Mouse (Mus musculus): ENCODE results near the gene Fkbp5. TPM values are rescaled to one million over a fixed set of nuclear protein-coding genes. Genes with fewer than 3 reads are reported as not detected.

Fkbp5 gene
- polyA plus RNA-seq, 1 experiment = 185 TPM

- Histone ChIP-seq H3K27ac (ENCODE audit: insufficient read depth, low read depth, low read length) (no peak overlapping the region), H3K4me1 (ENCODE audit: control insufficient read depth, insufficient read depth, low read length) (no peaks in the 10 kb centered on the region), H3K4me3 (ENCODE audit: insufficient read depth, low read depth, low read length) (no peak overlapping the region)
- 75% methylated on average over 2 of the region's 2 CpGs for WGBS
- TF ChIP-seq POLR2A (IDR thresholded peaks at IDR 0.05; ENCODE audit: insufficient read depth, low read depth, low read length) (no peak), CTCF (IDR thresholded peaks at IDR 0.05; ENCODE audit: insufficient read depth, low read depth, low read length) (no peak)
Measured at GRCm38 (mm10) chr17:28499190-28499589, 18.1 kb downstream of the Fkbp5 start.

GRCm38 (mm10) chr17:28495832-28496231 lies 21.5 kb downstream of the Fkbp5 start:
- no peak overlapping the region for H3K27ac ChIP-seq (ENCODE audit: insufficient read depth, low read depth, low read length)
- WGBS = 92% methylated on average over 8 of the region's 8 CpGs
- no peak for TF ChIP-seq POLR2A (IDR thresholded peaks at IDR 0.05; ENCODE audit: insufficient read depth, low read depth, low read length)
- no peak for TF ChIP-seq CTCF (IDR thresholded peaks at IDR 0.05; ENCODE audit: insufficient read depth, low read depth, low read length)
- H3K4me3 ChIP-seq (ENCODE audit: insufficient read depth, low read depth, low read length) = no peak overlapping the region
- 0 out of 2 replicates have a peak, but pooled peaks cover 5% of the 10 kb centered on the region for H3K4me1 ChIP-seq (ENCODE audit: control insufficient read depth, insufficient read depth, low read length)

- no peak overlapping the region for H3K27ac ChIP-seq (ENCODE audit: insufficient read depth, low read depth, low read length)
- no peak for TF ChIP-seq POLR2A (IDR thresholded peaks at IDR 0.05; ENCODE audit: insufficient read depth, low read depth, low read length)
- TF ChIP-seq CTCF (IDR thresholded peaks at IDR 0.05; ENCODE audit: insufficient read depth, low read depth, low read length) = no peak
- 72% methylated on average over 14 of the region's 14 CpGs for WGBS
Measured at GRCm38 (mm10) chr17:28491035-28491770, 26.1 kb downstream of the Fkbp5 start.

GRCm38 (mm10) chr17:28488258-28489013 lies 28.9 kb downstream of the Fkbp5 start:
- H3K4me3 ChIP-seq (ENCODE audit: insufficient read depth, low read depth, low read length) = no peak overlapping the region
- 73% methylated on average over 7 of the region's 7 CpGs for WGBS
- TF ChIP-seq POLR2A (IDR thresholded peaks at IDR 0.05; ENCODE audit: insufficient read depth, low read depth, low read length) (no peak), CTCF (IDR thresholded peaks at IDR 0.05; ENCODE audit: insufficient read depth, low read depth, low read length) (no peak)
- H3K27ac ChIP-seq (ENCODE audit: insufficient read depth, low read depth, low read length) = no peak overlapping the region
- H3K4me1 ChIP-seq (ENCODE audit: control insufficient read depth, insufficient read depth, low read length) = peaks cover 17% of the 10 kb centered on the region

More at GRCm38 (mm10) chr17:28491035-28491770, 26.1 kb downstream of the Fkbp5 start:
- peaks cover 8% of the 10 kb centered on the region for H3K4me1 ChIP-seq (ENCODE audit: control insufficient read depth, insufficient read depth, low read length)
- H3K4me3 ChIP-seq (ENCODE audit: insufficient read depth, low read depth, low read length) = no peak overlapping the region

GRCm38 (mm10) chr17:28487584-28488257 lies 29.6 kb downstream of the Fkbp5 start:
- Histone ChIP-seq H3K4me1 (ENCODE audit: control insufficient read depth, insufficient read depth, low read length) (peaks cover 17% of the 10 kb centered on the region), H3K4me3 (ENCODE audit: insufficient read depth, low read depth, low read length) (no peak overlapping the region), H3K27ac (ENCODE audit: insufficient read depth, low read depth, low read length) (no peak overlapping the region)
- TF ChIP-seq POLR2A (IDR thresholded peaks at IDR 0.05; ENCODE audit: insufficient read depth, low read depth, low read length) = no peak
- WGBS = 83% methylated on average over 17 of the region's 18 CpGs

- WGBS = 80% methylated on average over 6 of the region's 6 CpGs
Measured at GRCm38 (mm10) chr17:28486720-28487119, 30.6 kb downstream of the Fkbp5 start.

GRCm38 (mm10) chr17:28485977-28486400 lies 31.3 kb downstream of the Fkbp5 start:
- Histone ChIP-seq H3K4me3 (ENCODE audit: insufficient read depth, low read depth, low read length) (peak overlapping the region; percentile 99), H3K27ac (ENCODE audit: insufficient read depth, low read depth, low read length) (peak overlapping the region; percentile 54), H3K4me1 (ENCODE audit: control insufficient read depth, insufficient read depth, low read length) (peaks cover 12% of the 10 kb centered on the region)
- no peak; the same call in 1 of the 2 replicates for TF ChIP-seq POLR2A (IDR thresholded peaks at IDR 0.05; ENCODE audit: insufficient read depth, low read depth, low read length)
- TF ChIP-seq CTCF (IDR thresholded peaks at IDR 0.05; ENCODE audit: insufficient read depth, low read depth, low read length) = no peak
- WGBS = 1% methylated on average over 58 of the region's 58 CpGs

More at GRCm38 (mm10) chr17:28486720-28487119, 30.6 kb downstream of the Fkbp5 start:
- H3K4me1 ChIP-seq (ENCODE audit: control insufficient read depth, insufficient read depth, low read length) = peaks cover 17% of the 10 kb centered on the region
- TF ChIP-seq CTCF (IDR thresholded peaks at IDR 0.05; ENCODE audit: insufficient read depth, low read depth, low read length) = no peak
- no peak for TF ChIP-seq POLR2A (IDR thresholded peaks at IDR 0.05; ENCODE audit: insufficient read depth, low read depth, low read length)
- peak overlapping the region; percentile 99; the same call in 1 of the 2 replicates for H3K4me3 ChIP-seq (ENCODE audit: insufficient read depth, low read depth, low read length)
- no peak overlapping the region; the same call in 1 of the 2 replicates for H3K27ac ChIP-seq (ENCODE audit: insufficient read depth, low read depth, low read length)

GRCm38 (mm10) chr17:28485446-28485948 lies 31.8 kb downstream of the Fkbp5 start:
- TF ChIP-seq POLR2A (IDR thresholded peaks at IDR 0.05; ENCODE audit: insufficient read depth, low read depth, low read length) = no peak
- peak; percentile 33 for TF ChIP-seq CTCF (IDR thresholded peaks at IDR 0.05; ENCODE audit: insufficient read depth, low read depth, low read length)
- Histone ChIP-seq H3K4me1 (ENCODE audit: control insufficient read depth, insufficient read depth, low read length) (peaks cover 12% of the 10 kb centered on the region), H3K4me3 (ENCODE audit: insufficient read depth, low read depth, low read length) (peak overlapping the region; percentile 99), H3K27ac (ENCODE audit: insufficient read depth, low read depth, low read length) (peak overlapping the region; percentile 54; the same call in 1 of the 2 replicates)
- under 1% methylated on average over 72 of the region's 77 CpGs for WGBS

Data from olfactory bulb, adult 2 months (tissue).